Mouse (Mus musculus) erythroblast, embryonic 14.5 days (primary cell): ENCODE data around the gene Sar1a.

Experiments
- GATA1 ChIP-seq: IDR thresholded peaks from 2 replicates; pipeline ENCODE4 v1.6.1; 2012; ENCODE audit warnings: low read length, inconsistent platforms, mixed read lengths
- TAL1 ChIP-seq: IDR thresholded peaks from 3 replicates; pipeline ENCODE4 v1.6.1; 2012; ENCODE audit warnings: low read length, inconsistent platforms, mixed read lengths

DNA sequence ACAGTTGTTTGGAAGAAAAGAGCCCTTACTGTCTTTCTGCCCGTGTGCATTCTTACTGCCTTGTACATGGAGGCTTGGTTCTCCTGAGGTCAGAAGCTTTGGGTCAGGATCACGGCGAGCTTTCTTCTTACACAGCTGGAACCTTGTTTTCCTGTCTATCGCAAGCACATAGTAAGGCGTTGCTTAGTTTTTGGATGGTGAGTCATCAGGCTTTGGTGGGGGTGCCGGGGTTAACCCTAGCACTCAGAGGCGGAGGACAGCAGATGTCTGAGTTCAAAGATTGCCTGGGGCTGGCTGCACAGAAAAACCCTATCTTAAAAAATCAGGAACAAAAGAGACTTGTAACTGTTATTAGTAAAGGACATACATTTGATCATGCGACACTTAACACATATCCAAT is 18.2 kb upstream of the Sar1a start:
- TF ChIP-seq GATA1 (no peak), TAL1 (no peak)
